Mouse (Mus musculus) layer of hippocampus, adult 11-12 months (tissue): ENCODE data around the gene Dcxr.
"Not testable (repeated sequence)": the region's sequence is repeated elsewhere in the genome, so short reads cannot be mapped to it uniquely, and the experiment has no call there.

Source experiments
- DNase-seq: peaks from one replicate; pipeline ENCODE4 v3.0.0; 2022; ENCODE audit warnings: low spot score

The Dcxr gene

GRCm38 (mm10) chr11:120707969-120708368, 19.1 kb downstream of the Dcxr start:
- no peak for DNase-seq

- no peak for DNase-seq
These were observed 19.9 kb downstream of the Dcxr start for GRCm38 (mm10) chr11:120707225-120707624.

GRCm38 (mm10) chr11:120706120-120706519, 21.0 kb downstream of the Dcxr start:
- no peak for DNase-seq

GRCm38 (mm10) chr11:120704486-120705325, 22.4 kb downstream of the Dcxr start:
- no peak for DNase-seq

- no peak for DNase-seq
These were observed 23.2 kb downstream of the Dcxr start for GRCm38 (mm10) chr11:120703696-120704454.

GRCm38 (mm10) chr11:120697741-120698140, 29.3 kb downstream of the Dcxr start:
- no peak for DNase-seq

GRCm38 (mm10) chr11:120696568-120696967, 30.5 kb downstream of the Dcxr start:
- no peak for DNase-seq

- no peak for DNase-seq
These were observed 31.4 kb downstream of the Dcxr start for GRCm38 (mm10) chr11:120695641-120696040.

GRCm38 (mm10) chr11:120695184-120695583, 31.9 kb downstream of the Dcxr start:
- no peak for DNase-seq

- no peak for DNase-seq
These were observed 33.6 kb downstream of the Dcxr start for GRCm38 (mm10) chr11:120693461-120693860.

- DNase-seq, result no peak
These were observed 34.5 kb downstream of the Dcxr start for GRCm38 (mm10) chr11:120692471-120693011.

- no peak for DNase-seq
These were observed 37.7 kb downstream of the Dcxr start for GRCm38 (mm10) chr11:120689365-120689764.

- DNase-seq, result no peak
These were observed 40.3 kb downstream of the Dcxr start for GRCm38 (mm10) chr11:120686650-120687272.

GRCm38 (mm10) chr11:120684660-120685059, 42.4 kb downstream of the Dcxr start:
- DNase-seq, result no peak

GRCm38 (mm10) chr11:120684086-120684485, 43.0 kb downstream of the Dcxr start:
- DNase-seq, result no peak

- no peak for DNase-seq
These were observed 43.5 kb downstream of the Dcxr start for GRCm38 (mm10) chr11:120683536-120683935.

- no peak for DNase-seq
These were observed 44.4 kb downstream of the Dcxr start for GRCm38 (mm10) chr11:120682683-120683082.

GRCm38 (mm10) chr11:120679909-120680308, 47.2 kb downstream of the Dcxr start:
- DNase-seq, result no peak

- no peak for DNase-seq
These were observed 50.1 kb downstream of the Dcxr start for GRCm38 (mm10) chr11:120676951-120677350.

- DNase-seq, result not testable (repeated sequence)
These were observed 51.2 kb downstream of the Dcxr start for GRCm38 (mm10) chr11:120675875-120676274.
